Mouse (Mus musculus) CD4-positive, CD25-positive, alpha-beta regulatory T cell, adult 2 months (primary cell): Measurements from ENCODE around the gene Gpc6.

Experiments used
- DNase-seq: peaks from one replicate; pipeline ENCODE4 v3.0.0-alpha.2; 2012; ENCODE audit warnings: low read depth, low spot score

Gpc6 gene

DNA sequence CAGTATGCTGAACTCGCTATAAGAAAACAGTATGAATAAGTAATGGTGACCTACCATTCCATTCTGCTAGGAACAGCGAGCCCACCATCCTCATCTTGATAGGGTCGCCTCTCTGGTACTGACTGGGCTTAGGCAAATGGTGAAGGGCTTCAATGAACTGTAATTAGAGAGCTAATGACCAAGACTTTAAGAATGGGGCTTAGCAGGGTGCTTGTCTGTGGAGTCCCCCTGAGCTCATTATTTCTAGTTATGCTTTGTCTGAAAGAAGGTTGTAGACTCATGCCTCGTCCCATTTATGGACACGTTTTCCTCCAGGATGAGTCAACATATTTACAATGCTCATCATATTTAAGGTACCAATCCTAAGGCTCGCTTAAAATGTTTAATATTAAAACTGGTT is 313.1 kb downstream of the Gpc6 start:
- DNase-seq: no peak

DNA sequence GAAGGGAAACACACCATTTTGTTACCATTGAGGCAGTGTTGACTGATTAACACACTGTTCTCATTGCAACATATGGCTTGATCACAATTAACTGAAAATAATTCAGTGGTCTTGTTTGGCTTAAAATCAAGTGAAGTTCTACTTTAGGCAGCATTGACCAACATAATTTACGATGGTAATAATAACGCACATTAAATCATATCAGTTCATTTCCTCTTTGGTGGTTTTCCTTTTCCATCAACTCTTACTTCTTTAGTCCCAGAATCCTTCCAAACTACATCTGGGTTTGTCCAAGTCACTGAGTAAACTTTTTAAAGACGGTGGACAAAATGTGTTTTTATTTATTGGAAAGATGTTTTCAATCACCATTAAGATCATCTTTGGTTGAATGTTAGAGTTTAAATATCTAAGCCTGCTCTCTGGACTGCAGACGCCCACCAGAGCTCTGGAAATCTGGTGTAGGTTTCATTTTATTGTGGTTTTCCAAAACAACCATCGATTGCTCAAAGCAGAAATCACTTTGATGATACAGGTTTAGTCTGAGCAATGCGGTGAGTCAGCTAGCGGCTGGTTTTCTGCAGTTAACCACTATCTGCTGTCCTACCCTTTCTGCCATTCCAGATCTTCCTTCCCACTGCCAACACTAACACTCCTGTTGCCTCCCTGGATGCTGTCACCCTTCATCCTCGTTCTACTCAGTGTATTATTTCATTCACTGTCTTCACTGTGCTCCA is 314.7 kb downstream of the Gpc6 start:
- no peak for DNase-seq

DNA sequence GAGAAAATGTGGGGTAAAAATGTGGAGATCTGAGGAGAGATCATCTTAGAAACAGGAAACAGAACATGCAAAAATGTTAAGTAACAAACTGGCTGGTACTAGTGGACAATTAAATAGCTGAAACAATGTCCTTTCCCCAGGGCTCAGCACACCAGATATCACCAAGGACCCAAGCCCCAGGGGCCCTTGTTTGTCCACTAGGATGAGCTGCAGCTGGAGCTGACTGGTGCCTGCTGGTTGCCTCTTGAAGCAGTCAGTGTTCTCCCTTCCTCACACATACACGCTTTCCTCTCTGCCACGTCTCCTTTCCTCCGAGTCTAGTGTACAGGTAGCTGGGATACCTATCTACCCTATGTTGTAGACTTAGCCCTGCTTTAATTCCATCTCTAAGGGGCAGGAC is 320.5 kb downstream of the Gpc6 start:
- DNase-seq: no peak

DNA sequence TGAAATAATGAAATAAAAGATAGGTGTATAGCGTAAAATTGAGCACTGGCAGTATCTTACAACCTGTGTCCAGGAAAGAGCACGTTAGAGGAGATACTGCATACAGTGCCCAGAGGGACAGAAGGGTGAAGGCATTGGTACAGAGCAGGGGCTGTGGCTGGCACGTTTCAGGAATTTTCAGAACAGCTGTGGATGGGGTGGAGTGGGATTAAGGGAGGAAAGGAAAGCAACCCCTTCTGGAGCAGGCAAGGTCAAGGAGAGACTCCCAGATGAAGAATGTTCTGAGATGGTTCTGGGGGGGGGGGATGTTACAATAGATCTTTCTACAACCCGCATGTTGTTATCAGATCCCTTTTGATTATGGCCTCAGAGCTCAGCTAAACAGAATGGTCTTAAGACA is 331.1 kb downstream of the Gpc6 start:
- DNase-seq: no peak

DNA sequence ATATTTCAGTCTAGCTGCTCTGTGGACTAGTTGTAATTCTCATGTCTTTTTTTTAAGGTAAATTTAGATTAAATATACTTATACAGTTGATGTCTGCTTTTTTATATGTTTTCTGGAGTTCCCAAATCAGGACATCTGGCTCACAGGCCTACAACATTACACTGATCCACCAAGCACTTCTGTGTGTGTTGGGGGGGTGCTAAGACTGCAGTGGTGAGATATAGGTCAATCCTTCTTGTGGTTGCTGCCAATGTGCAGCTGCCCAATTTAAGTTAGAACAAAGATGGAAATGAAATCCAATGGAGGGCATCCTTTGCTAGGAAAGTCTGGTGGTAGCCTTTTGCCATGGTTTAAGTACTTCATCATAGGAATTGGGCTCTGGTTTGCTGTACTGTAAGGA is 340.5 kb downstream of the Gpc6 start:
- DNase-seq: no peak

DNA sequence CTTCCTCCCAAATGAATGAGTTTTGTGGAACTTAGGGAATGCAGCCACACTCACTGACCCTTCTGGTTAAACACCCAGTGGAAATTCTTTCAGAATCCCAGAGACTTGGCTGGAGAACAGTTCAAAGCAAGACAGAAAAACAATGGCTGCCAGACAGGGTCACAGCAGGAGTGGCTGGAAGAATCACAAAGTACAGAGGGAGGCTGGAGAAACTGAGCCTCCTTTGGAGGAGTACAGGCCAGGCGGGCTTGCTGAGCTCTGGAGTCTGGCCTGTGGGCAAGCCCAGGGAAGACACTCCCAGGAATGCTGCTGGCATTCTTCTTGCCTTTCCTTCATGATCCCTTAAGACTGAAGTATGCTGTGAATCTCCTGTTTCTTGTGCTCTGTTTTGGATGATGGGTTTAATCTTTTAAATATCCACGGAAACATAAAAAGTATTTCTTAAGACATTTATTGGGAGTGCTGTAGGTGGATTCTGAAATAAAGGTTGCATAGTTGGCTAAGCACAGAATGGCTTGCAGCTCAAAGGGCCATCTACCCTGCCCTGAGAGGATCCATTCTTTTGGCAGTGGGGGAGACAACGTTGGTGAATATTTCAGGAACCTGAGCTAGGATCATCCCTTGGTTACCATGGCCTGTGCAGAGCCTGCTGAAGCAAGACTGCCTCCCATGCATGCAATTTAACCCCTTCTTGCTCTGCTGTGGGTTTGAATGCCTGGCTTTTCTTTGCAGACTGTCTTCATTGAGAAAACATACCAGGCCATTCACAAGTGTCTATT is 342.9 kb downstream of the Gpc6 start:
- DNase-seq: no peak

DNA sequence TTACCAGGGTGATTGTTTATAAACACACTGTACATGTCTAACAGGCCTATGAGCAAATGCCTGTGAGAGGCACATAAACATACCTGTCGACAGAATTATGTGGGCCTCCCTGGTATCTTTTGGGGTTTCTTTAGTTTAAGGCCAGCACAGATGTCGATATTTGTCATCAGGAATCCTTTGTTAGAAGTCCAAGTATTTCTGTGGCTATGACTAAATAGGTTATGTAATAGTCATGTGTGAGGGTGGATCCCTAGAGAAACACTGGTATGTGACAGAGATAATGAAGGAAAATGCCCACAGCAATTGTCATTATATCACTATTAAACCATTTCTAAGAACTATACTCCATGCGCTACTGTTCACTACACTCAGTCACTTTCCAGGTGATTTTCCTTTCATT is 358.5 kb downstream of the Gpc6 start:
- DNase-seq: no peak

DNA sequence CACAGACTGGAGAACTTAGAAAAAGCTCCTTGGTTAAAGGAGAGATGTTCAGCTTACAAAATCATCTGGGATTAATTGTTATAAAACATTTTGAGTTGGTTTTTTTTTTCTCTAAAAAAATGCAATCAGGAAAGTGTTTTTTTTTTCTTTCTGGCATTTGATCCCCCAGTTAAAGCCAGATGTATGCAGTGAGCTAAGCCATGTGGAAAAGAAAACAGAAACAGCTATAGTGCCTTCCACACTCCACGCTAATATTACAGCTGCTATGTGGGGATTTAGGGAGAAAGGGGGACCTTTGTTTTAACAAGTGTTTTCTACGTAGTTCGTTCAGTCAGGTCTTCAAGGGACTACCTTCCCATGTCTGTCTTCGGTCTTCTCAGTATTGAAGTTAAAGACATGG is 368.6 kb downstream of the Gpc6 start:
- DNase-seq: no peak

DNA sequence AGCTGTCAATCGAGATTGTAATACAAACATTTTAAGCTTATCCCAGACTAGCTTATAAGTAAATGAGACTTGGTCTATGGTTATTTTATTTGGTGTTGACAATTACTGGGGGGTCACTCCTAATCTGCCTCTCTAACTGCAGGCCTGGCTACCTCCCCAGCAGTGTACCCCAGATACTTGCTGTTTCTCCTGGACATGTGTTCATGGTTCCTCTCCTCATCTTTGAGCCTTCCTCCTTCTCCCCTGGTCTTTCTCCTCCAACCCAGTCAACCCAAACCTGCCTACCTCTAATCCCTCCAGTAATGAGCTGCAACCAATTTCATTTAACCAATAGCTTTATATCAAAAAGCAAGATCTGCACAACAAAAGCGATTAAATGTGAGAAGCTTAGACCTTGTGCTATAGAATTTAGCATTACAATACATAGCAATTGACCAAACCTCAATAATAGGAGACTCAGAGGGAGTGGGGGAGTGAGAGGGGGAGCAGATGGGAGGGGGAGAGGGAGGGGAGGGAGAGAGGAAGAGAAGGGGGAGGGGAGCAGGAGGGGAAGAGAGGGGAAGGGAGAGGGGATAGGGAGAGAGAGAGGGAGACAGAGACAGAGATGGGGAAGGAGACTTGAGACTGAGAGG is 371.2 kb downstream of the Gpc6 start:
- no peak for DNase-seq

DNA sequence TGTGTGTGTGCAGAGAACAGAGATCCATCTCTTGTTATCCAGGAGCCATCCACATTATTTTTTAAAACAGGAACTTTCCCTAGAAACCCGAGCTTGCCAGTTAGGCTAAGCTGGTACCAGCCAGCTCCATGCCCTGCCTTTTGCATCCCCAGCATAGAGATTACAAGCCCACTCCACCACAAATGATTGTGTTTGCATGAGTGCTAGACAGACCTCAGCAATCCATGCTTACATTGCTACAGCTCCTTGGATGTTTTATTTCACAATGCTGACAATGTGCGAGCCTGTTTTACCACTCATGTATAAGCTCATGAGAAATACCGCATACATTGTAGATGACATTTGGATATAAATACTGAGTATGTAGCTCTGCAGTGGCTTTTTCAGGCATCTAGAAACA is 375.9 kb downstream of the Gpc6 start:
- DNase-seq: no peak

DNA sequence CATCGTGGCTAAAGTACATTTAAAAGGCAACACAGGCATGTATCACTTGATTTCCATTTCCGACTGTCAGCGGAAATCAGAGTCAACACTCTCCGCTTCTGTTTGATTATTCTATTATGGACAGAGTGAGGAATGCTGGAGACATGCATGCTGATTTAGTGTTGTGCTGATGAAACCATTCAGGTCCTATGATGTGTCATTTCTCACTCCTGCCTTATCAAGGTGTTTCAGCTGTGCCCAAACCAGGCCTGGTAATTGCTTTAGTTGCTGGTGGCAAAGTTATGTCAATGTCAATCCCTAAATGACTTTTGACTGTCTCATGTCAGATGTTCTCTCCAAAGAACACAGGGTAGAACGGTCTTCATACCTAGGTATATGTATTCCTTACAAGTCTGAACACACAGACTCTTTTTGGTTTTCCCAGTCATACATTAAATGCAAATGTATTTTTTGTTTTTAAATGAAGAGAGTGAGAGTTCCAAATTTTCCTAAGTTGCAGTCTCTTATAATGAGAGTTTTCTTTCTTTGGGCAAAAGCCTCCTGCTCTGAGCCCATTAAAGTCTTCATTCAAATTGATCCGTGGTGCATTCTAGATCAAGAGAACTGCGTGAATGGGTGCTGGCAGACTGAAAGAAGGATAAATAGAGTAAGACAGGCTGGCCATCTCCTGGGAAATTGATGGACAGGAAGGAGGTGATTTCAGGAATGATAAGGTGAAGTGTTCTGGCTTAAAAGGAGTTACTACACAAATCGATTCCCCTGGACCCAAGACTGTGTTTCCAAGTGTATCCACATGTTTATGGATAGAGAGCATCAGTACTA is 379.0 kb downstream of the Gpc6 start:
- no peak for DNase-seq

DNA sequence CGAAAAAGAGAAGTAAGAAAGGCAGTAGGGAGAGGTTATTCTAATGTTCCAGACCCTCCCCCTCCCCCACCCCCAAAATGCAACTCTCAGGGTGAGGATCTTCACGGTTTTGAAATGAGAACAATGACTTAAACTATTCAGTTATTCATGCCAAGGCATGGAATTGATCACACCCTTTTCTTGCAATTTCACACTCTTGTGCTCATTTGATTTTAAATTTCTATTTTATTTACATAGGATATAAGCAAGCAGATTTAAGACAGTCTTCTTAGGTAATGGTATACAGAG is 379.6 kb downstream of the Gpc6 start:
- DNase-seq: no peak

DNA sequence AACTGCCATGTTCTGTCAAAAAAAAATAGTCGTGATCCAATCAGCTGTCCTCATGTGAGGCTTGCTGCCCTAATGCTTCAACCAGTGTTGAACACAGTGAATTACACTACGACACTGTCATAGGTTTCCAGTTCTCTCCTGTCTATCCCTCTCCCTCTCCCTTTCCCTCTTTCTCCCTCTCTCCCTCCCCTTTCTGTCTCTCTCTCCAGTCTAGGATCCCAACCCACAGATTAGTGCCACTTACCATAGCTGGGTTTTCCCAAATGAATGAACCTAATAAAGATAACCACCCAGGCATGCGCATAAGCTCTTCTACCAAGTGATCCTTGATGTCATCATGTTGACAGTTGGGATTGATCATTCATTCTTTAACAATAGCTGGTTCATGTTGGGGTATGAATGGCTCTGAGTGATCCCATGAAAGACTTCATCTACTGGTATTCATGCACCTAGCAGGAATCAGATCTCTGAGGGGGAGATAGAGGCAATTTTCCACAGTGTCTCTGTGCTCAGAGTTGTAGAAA is 384.9 kb downstream of the Gpc6 start:
- no peak for DNase-seq

DNA sequence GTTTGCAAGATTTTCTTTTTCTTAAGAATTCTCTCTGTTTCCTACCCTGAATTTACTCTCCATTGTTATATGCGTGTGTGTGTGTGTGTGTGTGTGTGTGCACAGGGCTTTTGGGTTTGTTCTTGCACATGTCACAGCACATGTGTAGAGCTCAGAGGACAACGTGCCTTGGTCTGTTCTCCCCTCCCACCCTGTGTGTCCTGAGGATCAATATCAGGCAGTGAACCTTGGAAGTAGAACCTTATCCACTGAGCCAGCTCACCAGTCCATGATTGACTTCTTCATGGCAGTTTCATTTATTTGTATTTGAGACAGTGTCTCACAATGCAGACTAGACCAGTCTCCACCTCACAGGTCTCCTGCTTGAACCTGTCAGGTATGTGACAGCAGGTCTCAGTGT is 399.1 kb downstream of the Gpc6 start:
- DNase-seq: no peak

DNA sequence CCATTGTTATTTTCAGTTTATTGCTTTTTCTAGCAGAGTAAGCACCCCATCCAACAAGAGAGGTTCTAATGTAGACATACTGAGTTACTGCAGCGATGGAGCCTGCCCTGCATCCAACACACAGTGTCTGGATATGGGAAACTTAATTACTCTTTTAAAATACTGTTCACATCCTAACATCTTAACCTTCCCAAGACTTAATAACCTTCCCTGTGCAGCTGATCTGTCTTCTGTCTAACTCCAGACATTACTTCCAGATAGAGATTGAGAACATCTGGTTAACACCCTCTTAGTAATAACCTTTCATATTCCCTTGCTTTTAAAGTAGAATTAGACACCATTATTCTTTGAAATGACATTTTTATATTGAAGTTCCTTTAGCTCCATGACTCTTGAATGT is 407.1 kb downstream of the Gpc6 start:
- no peak for DNase-seq

DNA sequence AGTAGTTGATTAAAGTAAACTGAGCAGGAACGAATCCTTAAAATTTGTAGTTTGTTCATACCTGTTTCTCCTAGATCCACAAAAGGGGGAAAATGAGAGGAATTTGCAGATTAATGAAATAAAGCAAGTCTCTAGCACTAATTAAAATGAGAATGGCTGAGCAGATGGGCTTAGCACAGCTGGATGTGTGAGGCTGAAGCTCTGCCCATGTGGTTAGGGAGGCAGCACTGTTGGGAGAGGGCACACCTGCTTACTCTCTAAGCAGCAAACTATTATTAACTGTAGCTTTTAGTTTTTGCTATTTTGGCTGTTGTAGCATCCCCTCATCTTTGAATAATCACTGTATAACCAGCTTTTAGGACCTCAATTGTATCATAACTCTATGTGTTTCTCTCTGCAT is 412.2 kb downstream of the Gpc6 start:
- DNase-seq: no peak

DNA sequence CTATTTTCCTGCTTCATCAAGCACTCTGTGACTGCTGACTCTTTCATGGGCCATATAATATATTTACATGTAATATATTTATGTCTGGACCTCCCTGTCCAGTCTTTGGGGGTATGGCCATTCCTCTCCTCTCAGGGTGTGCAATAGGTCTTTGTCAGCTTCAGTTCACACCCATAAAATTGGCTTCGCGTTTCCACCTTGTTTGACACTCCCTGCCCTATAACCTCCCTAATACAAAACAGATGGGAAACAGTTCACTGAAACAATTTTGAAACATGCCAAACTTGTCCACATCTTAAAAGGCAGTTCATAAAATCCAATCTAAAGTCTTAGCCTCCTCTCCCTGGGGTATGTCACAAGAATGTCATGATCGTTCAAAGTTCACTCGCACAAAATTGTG is 415.4 kb downstream of the Gpc6 start:
- DNase-seq: no peak

DNA sequence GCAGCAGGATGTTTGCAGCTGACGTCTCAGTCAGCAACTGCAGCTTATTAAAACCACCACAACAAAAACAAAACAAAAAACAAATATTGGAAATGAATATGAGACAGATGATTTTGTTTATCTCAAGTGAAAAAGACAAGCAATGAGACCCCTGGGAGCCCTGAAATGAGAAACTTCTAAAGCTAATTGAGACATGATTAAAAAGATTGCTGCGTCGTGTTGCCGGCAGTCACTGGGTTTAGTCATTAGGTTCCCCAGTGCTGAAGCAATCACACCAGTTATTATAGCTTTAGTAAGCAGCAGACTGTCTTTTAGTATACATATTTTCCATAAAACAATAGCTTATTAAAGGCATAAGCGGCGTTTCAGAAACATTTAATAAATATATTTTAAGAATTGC is 419.4 kb downstream of the Gpc6 start:
- DNase-seq: no peak

DNA sequence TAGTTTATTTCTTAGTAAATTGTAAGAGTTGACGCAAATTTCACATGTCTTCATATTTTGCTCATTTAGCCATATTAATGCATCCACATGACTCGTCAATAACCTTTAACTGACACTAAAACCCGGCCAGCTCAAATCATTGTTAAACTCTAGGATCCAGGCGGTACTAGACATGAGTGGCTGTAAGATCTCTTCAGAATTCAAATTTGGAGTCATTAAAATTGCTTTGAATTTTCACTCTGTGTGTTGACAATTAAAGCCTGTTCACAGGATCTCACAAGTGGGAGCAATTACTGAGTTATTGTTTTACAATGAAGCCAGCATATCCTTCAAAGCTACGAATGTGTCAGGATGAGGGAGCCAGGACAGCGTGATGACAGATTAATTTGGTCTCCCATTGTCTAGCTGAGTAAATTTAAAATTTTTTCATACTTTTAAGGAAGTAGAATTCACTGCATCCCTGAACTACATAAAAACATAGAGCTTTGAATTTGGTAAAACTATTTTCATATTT is 421.3 kb downstream of the Gpc6 start:
- no peak for DNase-seq

DNA sequence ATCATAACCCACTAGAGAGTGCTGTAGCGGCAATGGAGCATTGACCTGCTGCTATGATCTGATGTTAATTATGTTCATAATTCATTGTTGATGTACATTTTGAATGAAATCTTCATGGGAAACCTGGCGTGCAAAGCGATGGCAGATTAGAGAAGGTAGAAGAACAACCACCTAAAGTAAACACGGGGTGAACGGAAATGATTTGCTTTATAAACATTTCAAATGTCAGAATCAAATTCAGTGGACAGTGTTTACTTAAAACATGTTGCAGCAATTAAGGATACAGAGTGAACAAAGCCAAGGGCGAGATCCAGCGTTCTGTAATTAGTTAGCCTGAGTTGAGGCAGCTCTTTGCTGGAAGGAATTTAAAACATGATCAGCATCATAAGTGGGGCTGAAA is 426.2 kb downstream of the Gpc6 start:
- no peak for DNase-seq

DNA sequence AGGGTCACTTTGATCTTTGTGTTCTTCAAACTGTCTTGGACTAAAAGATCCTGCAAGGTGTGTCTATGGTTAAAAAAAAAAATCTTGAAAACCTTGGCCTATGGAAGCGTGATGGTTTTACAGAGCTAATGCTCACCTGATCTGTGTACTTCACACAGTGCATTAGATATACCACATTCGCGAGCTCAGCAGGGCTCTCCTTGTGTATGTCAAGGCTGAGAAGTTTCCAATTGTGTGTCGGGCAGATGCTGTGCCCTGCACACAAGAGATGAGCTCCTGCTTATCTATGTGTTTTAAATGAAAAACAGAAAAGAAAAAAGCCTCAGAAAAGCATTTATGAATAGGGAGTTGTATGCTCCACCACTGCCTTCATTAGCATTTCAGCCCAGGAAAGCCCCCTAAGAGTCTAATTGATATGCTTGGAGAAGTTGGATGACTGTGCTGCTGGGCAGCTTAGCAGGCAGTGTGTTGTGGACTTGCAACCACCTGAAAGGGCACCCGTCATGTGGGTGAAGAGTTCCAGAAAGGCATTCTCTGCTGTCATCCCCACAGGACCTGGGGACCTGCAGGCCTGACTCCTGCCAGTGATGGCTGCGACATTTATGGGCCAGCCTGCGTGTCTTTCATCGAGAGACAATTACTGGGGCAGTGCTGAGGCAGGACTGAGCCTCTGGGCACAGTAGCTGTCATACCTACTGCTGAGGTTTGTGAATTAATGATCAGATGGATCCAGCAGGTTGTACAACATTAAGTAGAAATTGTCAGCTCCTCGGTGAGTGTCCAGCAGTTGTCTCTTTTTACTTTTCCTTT is 436.2 kb downstream of the Gpc6 start:
- DNase-seq: no peak
